Mouse (Mus musculus) megakaryocyte, embryonic 14.5 days (primary cell): ENCODE measurements around the gene Hoxd3.

Experiments
- FLI1 ChIP-seq: IDR thresholded peaks from 2 replicates; pipeline ENCODE4 v1.6.1; 2012; ENCODE audit warnings: low read length, inconsistent platforms, mixed read lengths
- GATA1 ChIP-seq: IDR thresholded peaks from 3 replicates; pipeline ENCODE4 v1.6.1; 2012; ENCODE audit warnings: mixed read lengths, low read length, inconsistent platforms, borderline replicate concordance

- TF ChIP-seq GATA1 (no peak), FLI1 (no peak)
Measured at GRCm38 (mm10) chr2:74747661-74748141, 36.0 kb downstream of the Hoxd3 start.
